Mouse (Mus musculus) stomach, adult 2 months (tissue): ENCODE measurements around the gene Mafk. TPM values are rescaled to one million over a fixed set of nuclear protein-coding genes. Genes with fewer than 3 reads are reported as not detected.

ENCODE experiments used
- polyA plus RNA-seq: library from polyadenylated mRNA; depleted of rRNA; stranded (reverse); fragments of >200 nt; gene quantifications from 2 replicates; pipeline ENCODE4 v1.2.3, GENCODE M21; 2012; rRNA removed

The Mafk gene
- 17.2 and 22.4 TPM in 2 replicates for polyA plus RNA-seq

DNA sequence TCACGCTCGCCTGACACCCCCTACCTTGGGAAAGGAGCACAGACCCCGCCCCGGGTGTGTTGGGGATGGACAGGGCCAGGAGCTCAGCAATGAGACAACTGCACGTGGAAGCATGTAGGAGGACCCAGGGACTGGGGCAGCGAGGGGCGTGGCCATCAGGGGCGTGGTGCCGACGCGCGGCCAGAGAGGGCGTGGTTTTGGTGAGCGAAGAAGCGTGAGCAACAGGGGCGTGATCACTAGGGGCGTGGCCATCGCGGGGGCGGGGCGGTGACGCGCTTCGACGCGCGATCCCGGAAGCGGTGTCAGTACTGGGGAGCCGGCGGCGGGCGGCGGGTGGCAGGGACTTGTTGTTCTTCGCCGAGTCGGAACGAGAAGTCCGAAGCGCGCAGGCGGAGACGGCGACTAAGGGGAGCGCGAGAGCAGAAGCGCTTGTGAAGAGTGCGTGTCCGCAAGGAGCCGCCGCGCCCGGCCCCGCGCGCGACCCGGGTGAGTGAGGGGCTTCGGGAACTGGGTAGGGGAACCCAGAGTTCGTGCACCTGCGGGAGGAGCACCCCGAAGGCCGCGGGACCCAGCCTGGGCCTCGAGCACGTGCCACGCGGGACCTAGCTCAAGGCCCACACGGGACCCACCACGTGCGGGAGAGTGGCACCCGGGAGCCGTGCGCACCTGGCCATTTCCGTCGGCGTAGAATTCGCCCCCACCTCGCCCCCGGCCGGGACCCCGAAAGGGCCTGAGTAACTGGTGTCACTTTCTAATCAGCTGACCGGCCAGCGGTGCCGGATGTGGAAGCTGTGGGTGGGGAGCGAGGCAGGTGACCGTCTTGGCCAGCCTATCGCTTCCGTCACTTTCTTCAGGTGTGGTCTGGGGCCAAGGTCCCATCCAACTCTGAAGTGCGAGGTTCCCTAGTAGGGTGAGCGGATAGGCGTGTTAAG, at the start of gene Mafk:
Gene Mafk (plus strand): TSS at position 287 of the 932 bp plus-strand sequence.

GRCm38 (mm10) chr5:139775216-139775926, 15.9 kb upstream of the Mafk start, which contains the start of gene Ints1:
Gene Ints1 (minus strand): TSS chr5:139775674.

DNA sequence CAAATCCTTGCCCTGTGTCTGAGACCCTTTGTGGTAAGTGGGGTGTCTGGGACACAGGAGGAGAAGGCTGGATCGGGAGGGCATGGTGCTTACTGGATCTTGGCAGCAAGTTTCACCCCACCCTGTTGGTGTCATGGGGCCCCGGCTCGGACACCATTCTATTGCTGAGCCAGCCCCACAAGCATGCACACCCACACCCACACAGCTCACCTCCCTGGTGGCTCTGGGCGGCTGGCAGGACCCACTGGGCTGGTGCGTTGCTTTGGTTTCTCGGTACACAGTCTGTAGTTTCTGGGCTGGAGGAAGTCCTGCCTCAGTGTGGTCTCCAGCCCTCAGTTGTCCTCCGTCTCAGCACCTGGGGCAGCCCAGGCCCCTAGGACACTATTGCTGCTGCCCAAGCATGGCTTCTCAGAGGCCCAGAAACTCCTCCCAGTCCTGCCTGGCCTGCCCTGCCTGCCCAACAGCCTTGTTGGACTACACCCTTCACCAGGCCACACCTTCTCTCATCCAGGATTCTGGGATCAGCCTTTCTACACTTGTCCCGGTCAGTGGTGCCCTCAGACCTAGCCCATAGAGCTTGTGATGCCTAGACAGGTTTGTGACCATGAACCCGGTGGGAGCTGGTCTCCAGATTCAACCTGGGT, 28.3 kb downstream of the Mafk start, which contains the start of gene Tmem184a:
Gene Tmem184a (minus strand): TSS at position 380 of the 644 bp plus-strand sequence.

GRCm38 (mm10) chr5:139826357-139827055, 35.2 kb downstream of the Mafk start, which contains the start of the genes Gm26938 and Psmg3:
Gene Gm26938 (minus strand): TSS chr5:139826407.
Gene Psmg3 (minus strand): TSS chr5:139826885.

Other genes with a start within 250 kb of the Mafk start
- not detected in 2 replicates for gene Uncx, start 248.0 kb upstream of the Mafk start, polyA plus RNA-seq
- 9.7 and 11.4 TPM in 2 replicates for gene Micall2, start 55.2 kb upstream of the Mafk start, polyA plus RNA-seq
- 41.0 and 41.1 TPM in 2 replicates for gene Ints1, start 15.8 kb upstream of the Mafk start, polyA plus RNA-seq
- gene Tmem184a, start 28.4 kb downstream of the Mafk start, polyA plus RNA-seq = 121 and 193 TPM in 2 replicates
- not detected in 2 replicates for gene Gm26938, start 34.9 kb downstream of the Mafk start, polyA plus RNA-seq
- gene Psmg3, start 35.4 kb downstream of the Mafk start, polyA plus RNA-seq = 16.2 and 17.6 TPM in 2 replicates
- gene Elfn1, start 116.4 kb downstream of the Mafk start, polyA plus RNA-seq = 0.51 and 0.54 TPM in 2 replicates